8 mouse cellular contexts compared by ENCODE assay signal in the genomic region with DNA sequence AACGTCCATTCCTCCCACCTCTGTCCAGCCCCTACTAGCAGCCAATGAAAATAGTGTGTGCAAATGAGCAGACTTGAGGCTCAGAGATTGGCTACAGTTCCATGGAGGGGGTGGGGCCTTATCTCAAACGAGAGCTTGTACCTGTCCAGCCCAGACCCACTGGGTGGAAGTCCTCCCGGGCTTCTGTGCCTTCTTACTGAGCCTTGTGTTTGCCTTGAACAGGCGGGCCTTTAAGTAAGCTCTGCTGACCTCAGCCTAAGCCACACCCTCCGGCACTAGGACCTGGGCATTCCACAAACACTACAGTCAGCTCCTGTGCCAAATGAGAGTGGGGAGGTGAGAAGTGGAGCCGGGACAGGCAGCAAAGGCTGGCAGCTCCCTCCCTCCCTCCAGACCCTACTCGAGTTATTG. TPM values are rescaled to one million over a fixed set of nuclear protein-coding genes. Genes with fewer than 3 reads are reported as not detected.
A peak's percentile ranks its signal among the peaks of the same experiment; 100 is the strongest.
DNase-seq lines count a peak whose midpoint lies in the region; ATAC-seq and TF ChIP-seq lines count a peak whose summit lies in the region.

No protein-coding gene starts in this region.

- no peak for TF ChIP-seq POLR2A in ES-Bruce4 (IDR thresholded peaks at IDR 0.05; ENCODE audit: insufficient read depth, low read length)
- no peak for TF ChIP-seq POLR2A in kidney, adult 2 months (IDR thresholded peaks at IDR 0.05; ENCODE audit: low read depth, low read length)
- TF ChIP-seq POLR2A in small intestine, adult 2 months (IDR thresholded peaks at IDR 0.05; ENCODE audit: low read depth, low read length) = peak; percentile 57; the same call in 1 of the 2 replicates

- H3K4me1 ChIP-seq in ES-Bruce4 (ENCODE audit: control insufficient read depth, insufficient read depth, low read length) = no peaks in the 10 kb centered on the region
- H3K4me1 ChIP-seq in kidney, adult 2 months (ENCODE audit: control insufficient read depth, insufficient read depth, low read length) = peaks cover 3% of the 10 kb centered on the region; the same call in 1 of the 2 replicates
- peaks cover 81% of the 10 kb centered on the region for H3K4me1 ChIP-seq in lung, embryonic 15.5 days
- H3K4me1 ChIP-seq in small intestine, adult 2 months (ENCODE audit: control insufficient read depth, insufficient read depth, insufficient read length, low read length) = peaks cover 47% of the 10 kb centered on the region

- peak overlapping the region; percentile 25 for H3K4me3 ChIP-seq in ES-Bruce4 (ENCODE audit: low read depth, low read length)
- H3K4me3 ChIP-seq in kidney, adult 2 months (ENCODE audit: insufficient read depth, low read depth, low read length) = no peak overlapping the region
- H3K4me3 ChIP-seq in lung, embryonic 15.5 days = no peak overlapping the region
- H3K4me3 ChIP-seq in small intestine, adult 2 months (ENCODE audit: low read depth, low read length) = no peak overlapping the region

- H3K9me3 ChIP-seq in ES-Bruce4 (replicated peaks; ENCODE audit: control insufficient read depth, insufficient read depth, low read length, poor library complexity, severe bottlenecking) = no peaks in the 10 kb centered on the region
- no peaks in the 10 kb centered on the region for H3K9me3 ChIP-seq in lung, embryonic 15.5 days

- no peak overlapping the region for H3K27ac ChIP-seq in ES-Bruce4 (ENCODE audit: insufficient read depth, low read length)
- H3K27ac ChIP-seq in kidney, adult 2 months (ENCODE audit: insufficient read depth, low read depth, low read length) = no peak overlapping the region
- H3K27ac ChIP-seq in lung, embryonic 15.5 days = peak overlapping the region; percentile 62
- peak overlapping the region; percentile 36; the same call in 1 of the 2 replicates for H3K27ac ChIP-seq in small intestine, adult 2 months (ENCODE audit: insufficient read depth, low read depth, low read length)

- ATAC-seq in lung, embryonic 15.5 days (ENCODE audit: borderline replicate concordance, extremely low read depth, low FRiP score, low TSS enrichment) = peak; percentile 84
- no peak for ATAC-seq in frontal cortex, adult (ENCODE audit: low TSS enrichment)

- H3K4me2 ChIP-seq in lung, embryonic 15.5 days = no peak overlapping the region

- 4% methylated on average over 7 of the region's 7 CpGs for WGBS in kidney, adult 2 months
- WGBS in lung, embryonic 15.5 days = 2% methylated on average over 7 of the region's 7 CpGs
- WGBS in small intestine, adult 2 months = 8% methylated on average over 7 of the region's 7 CpGs

- H3K36me3 ChIP-seq in ES-Bruce4 (ENCODE audit: control insufficient read depth, insufficient read depth, low read length, poor library complexity, severe bottlenecking) = no peaks in the 10 kb centered on the region
- H3K36me3 ChIP-seq in kidney, adult 2 months (ENCODE audit: control insufficient read depth, insufficient read depth, low read length) = no peaks in the 10 kb centered on the region
- no peaks in the 10 kb centered on the region for H3K36me3 ChIP-seq in lung, embryonic 15.5 days
- no peaks in the 10 kb centered on the region for H3K36me3 ChIP-seq in small intestine, adult 2 months (ENCODE audit: control insufficient read depth, insufficient read depth, low read length)

- no peaks in the 10 kb centered on the region for H3K27me3 ChIP-seq in ES-Bruce4 (ENCODE audit: control insufficient read depth, insufficient read depth, low read length, poor library complexity, severe bottlenecking)
- no peaks in the 10 kb centered on the region for H3K27me3 ChIP-seq in kidney, adult 2 months (replicated peaks; ENCODE audit: control insufficient read depth, insufficient read depth, low read length)
- H3K27me3 ChIP-seq in lung, embryonic 15.5 days = no peaks in the 10 kb centered on the region
- H3K27me3 ChIP-seq in small intestine, adult 2 months (ENCODE audit: control insufficient read depth, insufficient read depth, low read length) = no peaks in the 10 kb centered on the region

- no peak overlapping the region for H3K9ac ChIP-seq in ES-Bruce4 (ENCODE audit: low read depth, poor library complexity, severe bottlenecking)
- H3K9ac ChIP-seq in lung, embryonic 15.5 days = no peak overlapping the region

- no peak for TF ChIP-seq CTCF in ES-Bruce4 (IDR thresholded peaks at IDR 0.05; ENCODE audit: low read depth, low read length)
- no peak for TF ChIP-seq CTCF in kidney, adult 2 months (conservative IDR thresholded peaks at IDR 0.05; ENCODE audit: insufficient read depth, insufficient read length, low read depth, low read length)
- TF ChIP-seq CTCF in small intestine, adult 2 months (IDR thresholded peaks at IDR 0.05; ENCODE audit: extremely low read depth, insufficient read length, insufficient replicate concordance, low read depth, low read length) = no peak

- DNase-seq in adrenal gland, postnatal 25 days = peak; percentile 40
- DNase-seq in heart, adult 18-20 months = peak; percentile 47 to 63
- peak; percentile 90 for DNase-seq in kidney, adult 2 months
- DNase-seq in thymus, postnatal 25 days = no peak

- no peak for TF ChIP-seq EP300 in ES-Bruce4 (IDR thresholded peaks at IDR 0.05; ENCODE audit: insufficient read depth, low read depth, low read length)

RNA-seq across cellular contexts. Expression of gene Zfpm1, which starts 12.3 kb away (rescaled TPM):
- polyA plus RNA-seq in ES-Bruce4 (2011; ENCODE audit: insufficient read depth, insufficient read length, low read depth, missing spikeins) = 15.5 and 16.8 TPM in 2 replicates
- 17.8 and 22.4 TPM in 2 replicates for total RNA-seq in adrenal gland, postnatal 25 days (2021)
- 10 to 100 TPM; 18.4 to 23.0 TPM for total RNA-seq in heart, adult 18-20 months (2021)
- 9.7 and 11.8 TPM in 2 replicates for polyA plus RNA-seq in kidney, adult 2 months (2012; rRNA removed)
- polyA plus RNA-seq in lung, embryonic 15.5 days (2015; fragmentation: Nextera tagmentation; extraction: Ambion mirVana) = 1.3 and 1.6 TPM in 2 replicates
- polyA plus RNA-seq in small intestine, adult 2 months (2012; rRNA removed) = 153 and 187 TPM in 2 replicates

Comparison
In these comparisons a context has a peak if more than half of its experiments do, and no peak if none do; other contexts are left out.
1. H3K27ac ChIP-seq: peak in lung, embryonic 15.5 days (single experiment) and small intestine, adult 2 months (single experiment); none in ES-Bruce4 (single experiment) and kidney, adult 2 months (single experiment).